Mouse (Mus musculus) megakaryocyte, embryonic 14.5 days (primary cell): ENCODE data around the gene Xrcc6.

ENCODE experiments used
- FLI1 ChIP-seq: IDR thresholded peaks from 2 replicates; pipeline ENCODE4 v1.6.1; 2012; ENCODE audit warnings: low read length, inconsistent platforms, mixed read lengths
- GATA1 ChIP-seq: IDR thresholded peaks from 3 replicates; pipeline ENCODE4 v1.6.1; 2012; ENCODE audit warnings: mixed read lengths, low read length, inconsistent platforms, borderline replicate concordance

DNA sequence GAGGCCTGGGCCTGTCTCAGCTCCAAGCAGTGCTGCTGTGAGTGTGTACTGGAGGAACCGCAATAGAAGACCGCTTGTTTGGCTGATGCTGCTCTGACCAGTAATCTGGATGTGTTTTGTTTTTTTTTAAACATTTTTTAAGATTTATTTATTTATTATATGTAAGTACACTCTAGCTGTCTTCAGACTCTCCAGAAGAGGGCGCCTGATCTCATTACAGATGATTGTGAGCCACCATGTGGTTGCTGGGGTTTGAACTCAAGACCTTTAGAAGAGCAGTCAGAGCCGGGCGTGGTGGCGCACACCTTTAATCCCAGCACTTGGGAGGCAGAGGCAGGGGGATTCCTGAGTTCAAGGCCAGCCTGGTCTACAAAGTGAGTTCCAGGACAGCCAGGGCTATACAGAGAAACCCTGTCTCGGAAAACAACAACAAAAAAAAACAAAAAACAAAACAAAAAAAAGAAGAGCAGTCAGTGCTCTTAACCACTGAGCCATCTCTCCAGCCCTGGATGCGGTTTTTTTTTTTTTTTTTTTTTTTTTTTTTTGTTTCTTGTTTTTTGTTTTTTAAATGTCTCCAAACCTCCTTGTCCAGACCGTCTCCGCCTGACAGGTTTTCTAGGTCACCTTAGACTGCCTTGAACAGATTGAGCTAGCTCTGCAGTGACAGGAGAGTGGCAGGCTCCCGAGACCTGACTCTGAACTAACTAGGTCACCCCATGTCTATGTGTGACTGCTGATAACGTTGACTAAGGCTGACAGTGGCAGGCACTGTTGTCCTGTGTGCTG lies 48.5 kb downstream of the Xrcc6 start:
- TF ChIP-seq GATA1: no peak
- TF ChIP-seq FLI1: no peak
